Mouse (Mus musculus) bone marrow macrophage, adult 2 months (primary cell): ENCODE measurements at regions not wholly inside any gene's neighbourhood (a gene's known extent, or its start where the extent isn't known, plus 50 kb on each side); places are given as distances from the start of the nearest gene placed in this dataset.

Experiments
- CTCF ChIP-seq: IDR thresholded peaks from 2 replicates; pipeline ENCODE4 v1.5.1; 2012; ENCODE audit warnings: low read depth, mild to moderate bottlenecking, low read length, moderate library complexity
- POLR2A ChIP-seq: IDR thresholded peaks from 2 replicates; pipeline ENCODE4 v1.6.1; 2012; ENCODE audit warnings: mild to moderate bottlenecking, low read depth, low read length, borderline replicate concordance

DNA sequence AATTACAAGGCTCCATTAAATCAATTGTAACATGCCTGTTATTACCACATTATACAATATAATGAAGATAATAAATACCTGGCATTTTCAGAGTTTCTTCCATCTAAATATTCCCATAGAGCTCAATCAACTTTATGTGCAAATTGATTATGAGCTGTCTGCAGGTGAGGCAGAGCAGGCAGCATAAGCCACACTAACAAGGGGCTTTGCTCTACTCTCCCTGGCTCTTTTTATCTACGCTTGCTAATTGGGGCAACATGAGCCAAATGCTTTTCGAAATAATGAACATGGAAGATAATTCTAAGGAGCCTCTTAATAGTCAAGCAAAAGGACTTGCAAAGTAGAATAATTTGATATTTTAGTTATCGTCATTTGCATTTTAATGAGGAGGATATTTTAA, 356.1 kb upstream of the Crim1 start:
- TF ChIP-seq POLR2A (no peak), CTCF (no peak)
